Mouse (Mus musculus): ENCODE results near the gene Plp2. TPM values are rescaled to one million over a fixed set of nuclear protein-coding genes. Genes with fewer than 3 reads are reported as not detected.

The Plp2 gene
- polyA plus RNA-seq, 1 experiment from 2014 or later: 255 TPM

GRCm38 (mm10) chrX:7679405-7680056 is 8.3 kb upstream of the Plp2 start:
- Histone ChIP-seq H3K9me3 (no peaks in the 10 kb centered on the region), H3K36me3 (no peaks in the 10 kb centered on the region), H3K4me3 (replicated peaks) (peak overlapping the region; percentile 28), H3K4me2 (peak overlapping the region; percentile 57), H3K4me1 (no peaks in the 10 kb centered on the region), H3K27ac (no peak overlapping the region), H3K27me3 (replicated peaks) (no peaks in the 10 kb centered on the region), H3K9ac (peak overlapping the region; percentile 22; the same call in 1 of the 2 replicates)
- 24% methylated on average over 25 of the region's 27 CpGs for WGBS
- peak; percentile 92 for ATAC-seq (ENCODE audit: insufficient read depth, low FRiP score, low read depth)

- H3K27me3 ChIP-seq (replicated peaks): no peaks in the 10 kb centered on the region
- H3K4me1 ChIP-seq: no peaks in the 10 kb centered on the region
- no peaks in the 10 kb centered on the region for H3K9me3 ChIP-seq
- ATAC-seq (ENCODE audit: insufficient read depth, low FRiP score, low read depth): no peak
- H3K27ac ChIP-seq: no peak overlapping the region
- no peak overlapping the region for H3K4me2 ChIP-seq
- 35% methylated on average over 3 of the region's 3 CpGs for WGBS
- H3K9ac ChIP-seq: no peak overlapping the region
- no peak overlapping the region for H3K4me3 ChIP-seq (replicated peaks)
- H3K36me3 ChIP-seq: no peaks in the 10 kb centered on the region
These were observed 7.8 kb upstream of the Plp2 start for GRCm38 (mm10) chrX:7678986-7679385.

GRCm38 (mm10) chrX:7675001-7675380 is 3.8 kb upstream of the Plp2 start:
- no peaks in the 10 kb centered on the region for H3K9me3 ChIP-seq
- no peak overlapping the region for H3K9ac ChIP-seq
- no peaks in the 10 kb centered on the region for H3K4me1 ChIP-seq
- peak overlapping the region; percentile 60 for H3K4me2 ChIP-seq
- WGBS: 26% methylated on average over 10 of the region's 10 CpGs
- H3K27ac ChIP-seq: peak overlapping the region; percentile 88
- H3K27me3 ChIP-seq (replicated peaks): no peaks in the 10 kb centered on the region
- peak overlapping the region; percentile 33 for H3K4me3 ChIP-seq (replicated peaks)
- no peak for ATAC-seq (ENCODE audit: insufficient read depth, low FRiP score, low read depth)
- H3K36me3 ChIP-seq: no peaks in the 10 kb centered on the region

GRCm38 (mm10) chrX:7674284-7675000 is 3.3 kb upstream of the Plp2 start:
- no peaks in the 10 kb centered on the region for H3K4me1 ChIP-seq
- no peaks in the 10 kb centered on the region for H3K36me3 ChIP-seq
- no peak overlapping the region for H3K9ac ChIP-seq
- H3K4me3 ChIP-seq (replicated peaks): peak overlapping the region; percentile 33
- no peaks in the 10 kb centered on the region for H3K27me3 ChIP-seq (replicated peaks)
- H3K4me2 ChIP-seq: peak overlapping the region; percentile 60
- peak overlapping the region; percentile 88 for H3K27ac ChIP-seq
- peak; percentile 5; the same call in 1 of the 2 replicates for ATAC-seq (ENCODE audit: insufficient read depth, low FRiP score, low read depth)
- 25% methylated on average over 28 of the region's 28 CpGs for WGBS
- no peaks in the 10 kb centered on the region for H3K9me3 ChIP-seq

- ATAC-seq (ENCODE audit: insufficient read depth, low FRiP score, low read depth): peak; percentile 19; the same call in 1 of the 2 replicates
- 27% methylated on average over 12 of the region's 12 CpGs for WGBS
- no peaks in the 10 kb centered on the region for H3K36me3 ChIP-seq
- no peak overlapping the region for H3K9ac ChIP-seq
- peak overlapping the region; percentile 88 for H3K27ac ChIP-seq
- peak overlapping the region; percentile 60 for H3K4me2 ChIP-seq
- no peaks in the 10 kb centered on the region for H3K4me1 ChIP-seq
- no peaks in the 10 kb centered on the region for H3K9me3 ChIP-seq
- H3K27me3 ChIP-seq (replicated peaks): no peaks in the 10 kb centered on the region
- H3K4me3 ChIP-seq (replicated peaks): peak overlapping the region; percentile 33; the same call in 1 of the 2 replicates
These were observed 2.5 kb upstream of the Plp2 start for GRCm38 (mm10) chrX:7673578-7674281.

GRCm38 (mm10) chrX:7672739-7673138 is 1.5 kb upstream of the Plp2 start:
- Histone ChIP-seq H3K27ac (no peak overlapping the region; the same call in 1 of the 2 replicates), H3K4me2 (no peak overlapping the region), H3K9ac (no peak overlapping the region), H3K36me3 (no peaks in the 10 kb centered on the region), H3K4me3 (replicated peaks) (no peak overlapping the region), H3K4me1 (no peaks in the 10 kb centered on the region), H3K27me3 (replicated peaks) (no peaks in the 10 kb centered on the region), H3K9me3 (no peaks in the 10 kb centered on the region)
- no peak for ATAC-seq (ENCODE audit: insufficient read depth, low FRiP score, low read depth)
- 47% methylated on average over 6 of the region's 6 CpGs for WGBS

GRCm38 (mm10) chrX:7670390-7670881 is 754 bp downstream of the Plp2 start:
- Histone ChIP-seq H3K27me3 (replicated peaks) (no peaks in the 10 kb centered on the region), H3K4me2 (peak overlapping the region; percentile 52), H3K9ac (peak overlapping the region; percentile 48; the same call in 1 of the 2 replicates), H3K4me3 (replicated peaks) (peak overlapping the region; percentile 57), H3K36me3 (no peaks in the 10 kb centered on the region), H3K27ac (peak overlapping the region; percentile 91), H3K4me1 (no peaks in the 10 kb centered on the region), H3K9me3 (no peaks in the 10 kb centered on the region)
- 20% methylated on average over 19 of the region's 19 CpGs for WGBS
- ATAC-seq (ENCODE audit: insufficient read depth, low FRiP score, low read depth): peak; percentile 71; the same call in 1 of the 2 replicates

- Histone ChIP-seq H3K4me3 (replicated peaks) (no peak overlapping the region), H3K27ac (no peak overlapping the region), H3K9me3 (no peaks in the 10 kb centered on the region), H3K9ac (no peak overlapping the region), H3K27me3 (replicated peaks) (no peaks in the 10 kb centered on the region), H3K4me1 (no peaks in the 10 kb centered on the region), H3K4me2 (no peak overlapping the region), H3K36me3 (no peaks in the 10 kb centered on the region)
- ATAC-seq (ENCODE audit: insufficient read depth, low FRiP score, low read depth): no peak
- 70% methylated on average over 21 of the region's 21 CpGs for WGBS
These were observed 5.3 kb downstream of the Plp2 start for GRCm38 (mm10) chrX:7665739-7666502.

- Histone ChIP-seq H3K9me3 (no peaks in the 10 kb centered on the region), H3K4me1 (no peaks in the 10 kb centered on the region), H3K36me3 (no peaks in the 10 kb centered on the region), H3K9ac (no peak overlapping the region), H3K4me3 (replicated peaks) (no peak overlapping the region), H3K27me3 (replicated peaks) (no peaks in the 10 kb centered on the region), H3K4me2 (no peak overlapping the region), H3K27ac (no peak overlapping the region)
- WGBS: 92% methylated on average over 11 of the region's 11 CpGs
- no peak for ATAC-seq (ENCODE audit: insufficient read depth, low FRiP score, low read depth)
These were observed 6.4 kb downstream of the Plp2 start for GRCm38 (mm10) chrX:7664791-7665190.

GRCm38 (mm10) chrX:7662936-7663335 is 8.3 kb downstream of the Plp2 start:
- Histone ChIP-seq H3K4me1 (no peaks in the 10 kb centered on the region), H3K9me3 (no peaks in the 10 kb centered on the region), H3K4me3 (replicated peaks) (no peak overlapping the region), H3K27ac (no peak overlapping the region), H3K36me3 (no peaks in the 10 kb centered on the region), H3K27me3 (replicated peaks) (no peaks in the 10 kb centered on the region), H3K4me2 (no peak overlapping the region), H3K9ac (no peak overlapping the region)
- WGBS: 79% methylated on average over 3 of the region's 3 CpGs
- no peak for ATAC-seq (ENCODE audit: insufficient read depth, low FRiP score, low read depth)

- no peak for ATAC-seq (ENCODE audit: insufficient read depth, low FRiP score, low read depth)
- Histone ChIP-seq H3K4me1 (no peaks in the 10 kb centered on the region), H3K36me3 (no peaks in the 10 kb centered on the region), H3K27ac (no peak overlapping the region), H3K27me3 (replicated peaks) (no peaks in the 10 kb centered on the region), H3K9ac (no peak overlapping the region), H3K4me3 (replicated peaks) (no peak overlapping the region), H3K4me2 (no peak overlapping the region), H3K9me3 (no peaks in the 10 kb centered on the region)
- 74% methylated on average over 4 of the region's 4 CpGs for WGBS
These were observed 10.1 kb downstream of the Plp2 start for GRCm38 (mm10) chrX:7661086-7661485.
